Mouse (Mus musculus): ENCODE data around the gene Mllt6. TPM values are rescaled to one million over a fixed set of nuclear protein-coding genes. Genes with fewer than 3 reads are reported as not detected.
A peak's percentile ranks its signal among the peaks of the same experiment; 100 is the strongest.

Mllt6 gene
- 2.3 TPM in 2 replicates for polyA plus RNA-seq (2015; fragmentation: Nextera tagmentation; extraction: Ambion mirVana)

DNA sequence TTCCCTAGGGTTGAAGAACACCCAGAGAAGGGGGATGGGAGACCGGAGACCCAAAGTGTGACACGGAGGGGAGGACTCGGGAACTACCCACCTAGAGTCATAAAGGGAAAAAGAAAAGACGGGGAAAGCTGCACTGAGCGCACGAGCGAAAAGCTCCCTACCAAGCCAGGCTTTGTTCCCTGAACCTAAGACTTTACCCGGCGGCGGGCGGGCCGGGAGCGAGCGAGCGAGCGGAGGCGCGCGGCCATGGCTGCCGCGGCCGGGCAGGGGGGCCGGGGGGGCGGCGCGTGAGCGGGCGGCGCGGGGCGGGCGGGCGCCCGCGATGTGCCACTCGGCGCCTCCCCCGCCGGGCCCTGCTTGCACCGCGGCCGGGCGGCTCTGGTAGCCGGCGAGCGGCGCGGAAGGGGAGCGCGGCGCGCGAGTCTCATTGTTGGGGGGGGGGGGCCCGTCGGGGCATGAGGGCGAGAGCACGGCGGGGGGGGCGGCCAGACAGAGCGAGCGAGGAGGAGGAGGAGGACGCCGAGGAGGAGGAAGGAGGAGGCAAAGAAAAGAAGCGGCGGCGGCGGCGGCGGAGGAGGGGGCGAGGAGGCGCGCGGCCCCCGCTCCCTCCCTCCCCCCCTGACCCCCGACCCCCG lies at the start of gene Mllt6:
Gene Mllt6, plus strand, starts transcription at position 522 of the 635 bp plus-strand sequence.
- H3K27me3 ChIP-seq (ENCODE audit: insufficient read depth, low read length): no peaks in the 10 kb centered on the region
- H3K4me3 ChIP-seq (replicated peaks; ENCODE audit: low read depth, low read length): peak within 1 kb of the TSS; percentile 94
- DNase-seq (ENCODE audit: low spot score) (peak; percentile 93), ATAC-seq (replicated peaks; ENCODE audit: low FRiP score, low read depth) (peak; percentile 58)
- peak within 1 kb of the TSS; percentile 86 for H3K9ac ChIP-seq (ENCODE audit: low read depth, low read length)
- H3K9me3 ChIP-seq (replicated peaks; ENCODE audit: low read length): no peaks in the 10 kb centered on the region
- no peak for TF ChIP-seq CTCF (IDR thresholded peaks at IDR 0.05; ENCODE audit: low read depth)
- 0% methylated on average over 47 of the region's 76 CpGs for WGBS
- H3K36me3 ChIP-seq (ENCODE audit: insufficient read depth, low read length): peaks cover 11% of the 10 kb centered on the region
- H3K4me1 ChIP-seq (replicated peaks; ENCODE audit: insufficient read depth, low read length): peaks cover 22% of the 10 kb centered on the region
- peak within 1 kb of the TSS; percentile 88 for H3K4me2 ChIP-seq (ENCODE audit: low read length)
- H3K27ac ChIP-seq: peak within 1 kb of the TSS; percentile 93

DNA sequence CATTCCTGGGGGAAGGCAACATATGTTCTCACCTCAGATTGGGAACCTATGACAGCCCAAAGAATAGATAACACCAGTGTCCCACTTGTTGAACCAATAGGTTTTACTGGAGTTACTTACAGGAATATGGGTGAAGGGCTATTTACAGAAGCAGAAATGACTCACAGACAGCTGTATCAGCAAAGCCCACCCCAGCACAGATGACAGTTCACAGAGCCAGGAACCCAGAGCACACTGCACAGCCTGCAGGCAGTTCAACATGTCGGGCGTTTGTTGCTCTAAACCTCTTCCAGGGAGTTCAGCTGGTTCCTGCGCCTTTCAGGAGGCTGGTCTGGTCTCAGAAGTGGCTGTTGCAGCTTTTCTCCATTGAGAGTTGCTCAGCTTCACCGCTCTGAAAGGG lies 47.9 kb upstream of the Mllt6 start:
- Histone ChIP-seq H3K36me3 (ENCODE audit: insufficient read depth, low read length) (no peaks in the 10 kb centered on the region), H3K9ac (ENCODE audit: low read depth, low read length) (no peak overlapping the region), H3K4me3 (replicated peaks; ENCODE audit: low read depth, low read length) (no peak overlapping the region), H3K4me1 (replicated peaks; ENCODE audit: insufficient read depth, low read length) (no peaks in the 10 kb centered on the region; the same call in 1 of the 2 replicates), H3K9me3 (replicated peaks; ENCODE audit: low read length) (no peaks in the 10 kb centered on the region), H3K27ac (no peak overlapping the region), H3K4me2 (ENCODE audit: low read length) (no peak overlapping the region), H3K27me3 (ENCODE audit: insufficient read depth, low read length) (peaks cover 4% of the 10 kb centered on the region; the same call in 1 of the 2 replicates)
- WGBS: 87% methylated on average over 4 of the region's 4 CpGs
- DNase-seq (ENCODE audit: low spot score) (no peak), ATAC-seq (replicated peaks; ENCODE audit: low FRiP score, low read depth) (no peak)
- TF ChIP-seq CTCF (IDR thresholded peaks at IDR 0.05; ENCODE audit: low read depth): no peak

DNA sequence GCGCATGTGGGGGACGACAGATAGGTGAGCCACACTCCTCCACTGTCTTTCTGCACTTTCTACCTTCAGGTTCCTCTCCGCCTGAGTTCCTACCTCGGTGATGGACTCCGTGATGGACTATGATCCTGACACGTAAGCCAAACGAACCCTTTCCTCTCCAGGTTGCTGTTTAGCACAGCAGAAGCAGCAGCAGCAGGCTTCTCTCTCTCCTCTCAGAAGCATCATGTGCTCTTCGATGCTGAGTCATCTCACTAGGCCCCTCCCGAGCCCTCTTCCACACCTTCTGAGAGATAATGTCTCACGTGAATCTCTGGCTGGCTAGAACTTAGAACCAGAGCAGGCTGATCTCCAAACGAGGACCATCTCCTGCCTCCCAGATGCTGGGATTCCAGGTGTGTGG lies 44.8 kb upstream of the Mllt6 start:
- no peak overlapping the region for H3K27ac ChIP-seq
- peak; percentile 73 for ATAC-seq (replicated peaks; ENCODE audit: low FRiP score, low read depth)
- no peaks in the 10 kb centered on the region for H3K36me3 ChIP-seq (ENCODE audit: insufficient read depth, low read length)
- no peaks in the 10 kb centered on the region; the same call in 1 of the 2 replicates for H3K4me1 ChIP-seq (replicated peaks; ENCODE audit: insufficient read depth, low read length)
- DNase-seq (ENCODE audit: low spot score): no peak
- H3K4me3 ChIP-seq (replicated peaks; ENCODE audit: low read depth, low read length): no peak overlapping the region
- peaks cover 4% of the 10 kb centered on the region; the same call in 1 of the 2 replicates for H3K27me3 ChIP-seq (ENCODE audit: insufficient read depth, low read length)
- no peaks in the 10 kb centered on the region for H3K9me3 ChIP-seq (replicated peaks; ENCODE audit: low read length)
- WGBS: 38% methylated on average over 11 of the region's 11 CpGs
- TF ChIP-seq CTCF (IDR thresholded peaks at IDR 0.05; ENCODE audit: low read depth): no peak
- H3K4me2 ChIP-seq (ENCODE audit: low read length): no peak overlapping the region
- no peak overlapping the region for H3K9ac ChIP-seq (ENCODE audit: low read depth, low read length)

DNA sequence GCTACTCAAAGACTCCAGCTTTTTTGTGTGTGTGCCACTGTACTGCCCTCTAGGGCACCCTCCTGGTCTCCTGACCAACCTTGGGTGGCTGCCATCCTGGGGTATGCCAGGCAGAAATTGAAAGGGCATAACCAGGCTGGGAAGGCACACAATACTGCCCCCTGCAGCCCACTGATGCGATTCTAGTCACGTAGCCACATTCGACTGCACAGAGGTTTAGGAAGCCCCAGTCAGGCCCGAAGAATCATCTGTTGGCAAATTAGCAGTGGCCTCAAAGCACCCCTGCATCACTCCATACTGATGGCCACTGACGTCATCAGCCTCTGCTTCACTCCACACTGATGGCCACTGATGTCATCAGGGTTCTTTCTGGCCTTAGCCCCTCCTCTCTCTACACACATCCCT lies 43.8 kb upstream of the Mllt6 start:
- H3K9ac ChIP-seq (ENCODE audit: low read depth, low read length): no peak overlapping the region
- H3K4me1 ChIP-seq (replicated peaks; ENCODE audit: insufficient read depth, low read length): no peaks in the 10 kb centered on the region; the same call in 1 of the 2 replicates
- no peak overlapping the region for H3K4me3 ChIP-seq (replicated peaks; ENCODE audit: low read depth, low read length)
- H3K36me3 ChIP-seq (ENCODE audit: insufficient read depth, low read length): no peaks in the 10 kb centered on the region
- peak; percentile 77 for TF ChIP-seq CTCF (IDR thresholded peaks at IDR 0.05; ENCODE audit: low read depth)
- ATAC-seq (replicated peaks; ENCODE audit: low FRiP score, low read depth) (peak; percentile 50), DNase-seq (ENCODE audit: low spot score) (peak; percentile 75)
- no peaks in the 10 kb centered on the region for H3K9me3 ChIP-seq (replicated peaks; ENCODE audit: low read length)
- WGBS: 61% methylated on average over 5 of the region's 5 CpGs
- H3K4me2 ChIP-seq (ENCODE audit: low read length): no peak overlapping the region
- peaks cover 4% of the 10 kb centered on the region; the same call in 1 of the 2 replicates for H3K27me3 ChIP-seq (ENCODE audit: insufficient read depth, low read length)
- no peak overlapping the region for H3K27ac ChIP-seq

DNA sequence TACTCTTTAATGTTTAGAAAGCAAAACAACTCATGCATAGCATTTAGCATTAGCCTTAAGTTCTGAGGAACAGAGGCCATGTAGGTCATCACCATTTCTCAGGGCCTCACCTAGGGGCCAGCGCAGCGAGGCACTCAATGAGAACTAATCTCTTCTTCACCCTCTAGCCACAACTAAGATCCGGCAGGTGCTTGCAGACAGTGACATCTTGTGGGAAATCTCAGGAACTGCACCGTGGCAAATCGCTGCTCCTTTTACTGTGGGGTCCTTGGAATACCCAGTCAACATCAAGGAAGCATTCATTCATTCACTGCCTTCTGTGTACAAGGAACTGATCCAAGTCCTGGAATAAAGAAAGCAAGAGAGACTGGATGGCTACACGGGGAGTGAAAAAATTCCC lies 40.8 kb upstream of the Mllt6 start:
- Histone ChIP-seq H3K4me3 (replicated peaks; ENCODE audit: low read depth, low read length) (no peak overlapping the region), H3K9ac (ENCODE audit: low read depth, low read length) (no peak overlapping the region), H3K27me3 (ENCODE audit: insufficient read depth, low read length) (peaks cover 10% of the 10 kb centered on the region), H3K36me3 (ENCODE audit: insufficient read depth, low read length) (no peaks in the 10 kb centered on the region), H3K4me1 (replicated peaks; ENCODE audit: insufficient read depth, low read length) (peaks cover 4% of the 10 kb centered on the region; the same call in 1 of the 2 replicates), H3K4me2 (ENCODE audit: low read length) (no peak overlapping the region), H3K9me3 (replicated peaks; ENCODE audit: low read length) (no peaks in the 10 kb centered on the region), H3K27ac (no peak overlapping the region)
- ATAC-seq (replicated peaks; ENCODE audit: low FRiP score, low read depth): no peak
- 3% methylated on average over 6 of the region's 6 CpGs for WGBS
- peak; percentile 90 for DNase-seq (ENCODE audit: low spot score)
- peak; percentile 100 for TF ChIP-seq CTCF (IDR thresholded peaks at IDR 0.05; ENCODE audit: low read depth)

DNA sequence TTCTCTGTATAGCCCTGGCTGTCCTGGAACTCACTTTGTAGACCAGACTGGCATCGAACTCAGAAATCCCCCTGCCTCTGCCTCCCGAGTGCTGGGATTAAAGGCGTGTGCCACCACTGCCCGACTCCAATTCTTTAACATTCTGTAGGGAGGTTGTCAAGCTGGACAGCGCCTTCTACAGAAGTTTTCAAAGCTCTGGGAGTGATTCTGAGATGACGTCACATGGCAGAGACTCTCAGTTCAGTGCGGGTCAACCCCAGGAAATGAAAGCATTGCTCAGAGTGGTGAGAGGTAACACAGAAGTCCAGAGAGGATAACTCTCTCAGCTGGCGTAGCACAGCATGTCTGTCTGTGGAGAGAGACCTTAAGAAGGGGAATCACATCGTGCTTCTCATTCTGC lies 40.0 kb upstream of the Mllt6 start:
- no peak overlapping the region for H3K9ac ChIP-seq (ENCODE audit: low read depth, low read length)
- no peaks in the 10 kb centered on the region for H3K36me3 ChIP-seq (ENCODE audit: insufficient read depth, low read length)
- no peak overlapping the region for H3K27ac ChIP-seq
- H3K27me3 ChIP-seq (ENCODE audit: insufficient read depth, low read length): peaks cover 14% of the 10 kb centered on the region
- H3K4me2 ChIP-seq (ENCODE audit: low read length): no peak overlapping the region
- no peak for TF ChIP-seq CTCF (IDR thresholded peaks at IDR 0.05; ENCODE audit: low read depth)
- no peak for DNase-seq (ENCODE audit: low spot score)
- 57% methylated on average over 9 of the region's 9 CpGs for WGBS
- ATAC-seq (replicated peaks; ENCODE audit: low FRiP score, low read depth): no peak
- H3K4me1 ChIP-seq (replicated peaks; ENCODE audit: insufficient read depth, low read length): peaks cover 7% of the 10 kb centered on the region; the same call in 1 of the 2 replicates
- H3K9me3 ChIP-seq (replicated peaks; ENCODE audit: low read length): no peaks in the 10 kb centered on the region
- H3K4me3 ChIP-seq (replicated peaks; ENCODE audit: low read depth, low read length): no peak overlapping the region

Measured in kidney, postnatal 0 days (tissue).